ENCODE assay signal across 17 mouse cellular contexts in the genomic region with DNA sequence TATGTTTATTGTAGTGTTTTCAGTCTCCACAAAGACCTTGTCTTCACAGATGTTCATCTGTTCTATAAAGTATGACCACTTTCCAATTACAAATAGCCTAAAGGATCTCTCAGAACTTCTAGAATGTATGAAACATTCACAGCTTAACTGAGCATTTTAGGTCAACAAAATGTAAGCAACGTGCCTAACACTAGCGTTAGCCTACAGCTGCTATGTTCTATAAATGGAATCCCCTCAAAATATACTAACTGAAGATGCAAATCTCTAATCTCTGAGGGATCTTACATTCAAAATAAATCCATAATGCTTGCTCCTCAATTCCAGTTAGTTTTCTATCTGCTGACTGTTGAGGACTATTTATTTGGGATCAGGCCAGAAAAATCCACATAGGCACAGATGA.
DNase-seq lines count a peak whose midpoint lies in the region; ATAC-seq and TF ChIP-seq lines count a peak whose summit lies in the region.
"Had no signal": no experiment of that assay in that cellular context is flagged by ENCODE, and none has a peak within 500 bp of the region (broad histone marks: within the 10 kb centered on the region; RNA-seq: fewer than 3 reads in every experiment).

No protein-coding gene starts in this region.

- ATAC-seq in frontal cortex, adult (ENCODE audit: low TSS enrichment) = peak; percentile 66
- ATAC-seq: forebrain, embryonic 14.5 days; forebrain, embryonic 16.5 days had no signal

- intact Hi-C loops in left cerebral cortex, adult 2 months (cut with DNase I) = no loop called here

- no peak for DNase-seq in frontal cortex, postnatal 36 days (ENCODE audit: low spot score in 2 of 2)
- no peak for DNase-seq in left cerebral cortex, adult 2 months (ENCODE audit: extremely low spot score in 1 of 2, low spot score in 2 of 2)
- DNase-seq in left cerebral cortex, adult 11 months (ENCODE audit: low spot score) = no peak
- no peak for DNase-seq in thymus, postnatal 25 days
- DNase-seq: adrenal gland, adult 2 months; adrenal gland, postnatal 10 days; adrenal gland, postnatal 25 days; cerebellum, adult 11-12 months; cerebellum, adult 2 months; cerebellum, adult 9-10 months; cerebellum, postnatal 10 days; cerebellum, postnatal 25 days had no signal

- H3K4me3 ChIP-seq in left cerebral cortex, adult 2 months = no peak overlapping the region
- H3K4me3 ChIP-seq: embryonic facial prominence, embryonic 10.5 days; embryonic facial prominence, embryonic 12.5 days had no signal

- H3K27ac ChIP-seq in left cerebral cortex, adult 2 months = peak overlapping the region; percentile 86
- H3K27ac ChIP-seq: embryonic facial prominence, embryonic 10.5 days; embryonic facial prominence, embryonic 12.5 days had no signal

- no peak for TF ChIP-seq CTCF in left cerebral cortex, adult 2 months (IDR thresholded peaks at IDR 0.05)
